ENCODE assay signal across 3 mouse cellular contexts in the genomic region with DNA sequence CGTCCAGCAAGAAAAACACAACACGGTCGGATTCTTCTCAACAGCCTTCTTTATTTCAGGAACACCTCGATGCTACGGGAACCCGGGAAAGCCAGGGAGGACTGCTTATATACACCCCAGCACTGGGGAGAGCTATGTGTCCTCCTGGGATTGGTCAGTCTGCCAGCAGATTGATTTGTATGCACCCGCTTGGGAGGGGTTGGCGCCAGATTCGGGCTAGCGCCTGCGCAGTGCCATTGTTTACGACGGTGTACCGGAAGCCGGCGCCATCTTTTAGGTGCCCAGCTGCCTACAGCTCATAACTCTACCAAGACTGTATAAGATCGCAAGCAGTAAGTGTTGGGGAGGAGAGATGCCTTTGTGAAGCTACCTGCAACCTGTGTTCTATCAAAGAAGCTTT. TPM values are rescaled to one million over a fixed set of nuclear protein-coding genes. Genes with fewer than 3 reads are reported as not detected.
"Had no signal": no experiment of that assay in that cellular context is flagged by ENCODE, and none has a peak within 500 bp of the region (broad histone marks: within the 10 kb centered on the region; RNA-seq: fewer than 3 reads in every experiment).

No protein-coding gene starts in this region.

RNA-seq across cellular contexts. Expression of gene Brsk2, which starts 25.4 kb away (rescaled TPM):
- total RNA-seq: megakaryocyte, adult 5-6 weeks; monocyte, adult 5-6 weeks had no signal
- polyA plus RNA-seq: macrophage had no signal
